Mouse (Mus musculus) lung, postnatal 10 days (tissue): Measurements from ENCODE around the gene Nrap.
"Not testable (repeated sequence)": the region's sequence is repeated elsewhere in the genome, so short reads cannot be mapped to it uniquely, and the experiment has no call there.

Source experiments
- DNase-seq: peaks from one replicate; pipeline ENCODE4 v3.0.0; 2021

The Nrap gene

DNA sequence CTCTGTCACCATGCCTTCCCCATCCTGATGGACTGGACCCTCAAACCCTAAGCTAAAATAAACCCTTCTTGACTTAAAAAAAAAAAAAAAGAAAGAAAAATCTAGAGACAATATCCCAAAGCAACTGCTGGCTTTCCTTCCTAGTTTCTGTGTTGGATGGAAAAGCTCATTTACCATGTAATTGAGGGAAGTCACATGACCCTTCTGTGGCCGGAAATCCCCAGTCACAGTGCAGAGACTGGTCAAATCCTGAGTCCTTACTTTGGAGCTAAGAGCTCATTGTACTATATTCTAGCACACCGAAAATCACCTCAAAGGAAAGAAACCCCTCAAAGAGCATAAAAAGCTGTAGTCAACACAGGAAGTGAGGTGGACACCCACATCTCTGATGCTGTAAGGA lies 30.9 kb downstream of the Nrap start:
- DNase-seq, result no peak

DNA sequence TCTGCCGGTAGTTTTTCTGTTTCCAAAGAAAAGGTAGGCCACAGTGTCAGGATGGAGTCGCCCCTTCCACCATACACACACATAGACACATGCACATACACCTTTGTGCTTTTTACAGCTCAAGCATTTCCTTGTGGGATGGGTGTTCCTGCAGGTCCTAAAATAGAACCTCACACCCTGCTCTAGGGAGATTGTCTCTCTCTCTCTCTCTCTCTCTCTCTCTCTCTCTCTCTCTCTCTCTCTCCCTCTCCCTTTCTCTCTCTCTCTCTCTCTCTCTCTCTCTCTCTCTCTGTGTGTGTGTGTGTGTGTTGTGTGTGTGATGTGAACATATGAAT lies 32.5 kb downstream of the Nrap start:
- not testable (repeated sequence) for DNase-seq

DNA sequence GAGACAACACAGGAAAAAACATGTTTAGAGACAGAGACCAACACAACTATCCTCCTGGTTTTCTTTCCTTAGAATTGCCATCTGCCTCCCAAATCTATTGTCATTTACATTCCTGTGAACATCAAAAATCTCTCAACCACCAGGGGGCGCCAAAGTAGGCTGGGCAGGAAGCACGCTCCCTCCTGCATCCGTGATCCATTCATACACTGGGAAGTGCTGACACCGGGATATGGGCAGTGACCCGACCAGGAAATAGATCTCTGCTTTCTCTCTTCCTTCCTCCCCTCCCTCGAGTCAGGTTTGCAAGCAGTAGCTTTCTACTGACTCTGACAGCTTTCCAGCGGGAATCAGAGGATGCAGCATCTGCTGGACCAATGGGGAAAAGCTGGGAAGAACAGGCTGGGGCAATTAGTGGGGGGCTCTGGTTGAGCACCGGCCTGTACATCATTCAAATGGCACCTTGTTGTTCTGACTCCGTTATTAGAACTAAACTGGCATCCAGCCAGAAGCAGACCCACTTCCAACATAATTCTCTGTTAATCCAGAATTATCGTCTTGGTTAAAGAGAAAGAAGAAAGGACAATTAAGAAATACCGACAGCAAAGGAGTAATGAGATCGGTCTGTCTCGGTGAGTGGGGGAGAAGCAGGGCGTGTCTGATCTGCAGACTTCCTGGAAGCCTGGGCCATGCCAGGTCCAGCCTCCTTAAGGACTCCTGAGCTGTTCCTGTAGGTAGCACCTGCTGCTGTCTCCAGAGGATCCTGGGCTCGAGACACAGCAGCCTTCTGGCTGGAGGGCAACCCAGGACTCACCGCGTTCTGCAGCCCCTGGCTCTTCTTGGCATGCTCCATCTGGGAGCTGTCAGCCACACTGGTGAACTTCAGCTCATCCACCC lies 33.1 kb downstream of the Nrap start:
- peak; percentile 90 for DNase-seq

DNA sequence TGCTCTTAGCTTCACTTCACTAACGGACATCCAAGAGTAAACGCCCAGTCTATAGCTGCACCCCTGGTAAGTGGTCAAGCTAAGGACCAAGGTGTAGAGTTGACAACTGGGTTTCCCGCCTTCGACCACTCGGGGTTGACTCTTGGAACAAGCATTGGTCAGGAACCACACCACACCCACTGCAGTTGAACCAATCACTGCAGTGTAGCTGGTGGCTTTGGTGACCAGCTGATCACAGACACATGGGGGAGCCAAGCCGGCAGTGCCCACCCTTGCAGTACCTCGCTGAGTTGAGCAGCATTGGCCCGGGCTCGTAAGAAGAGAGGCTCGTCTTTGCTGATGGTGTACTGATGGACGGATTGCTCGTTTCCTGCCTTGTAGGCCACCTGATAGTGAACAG lies 34.6 kb downstream of the Nrap start:
- DNase-seq, result no peak

DNA sequence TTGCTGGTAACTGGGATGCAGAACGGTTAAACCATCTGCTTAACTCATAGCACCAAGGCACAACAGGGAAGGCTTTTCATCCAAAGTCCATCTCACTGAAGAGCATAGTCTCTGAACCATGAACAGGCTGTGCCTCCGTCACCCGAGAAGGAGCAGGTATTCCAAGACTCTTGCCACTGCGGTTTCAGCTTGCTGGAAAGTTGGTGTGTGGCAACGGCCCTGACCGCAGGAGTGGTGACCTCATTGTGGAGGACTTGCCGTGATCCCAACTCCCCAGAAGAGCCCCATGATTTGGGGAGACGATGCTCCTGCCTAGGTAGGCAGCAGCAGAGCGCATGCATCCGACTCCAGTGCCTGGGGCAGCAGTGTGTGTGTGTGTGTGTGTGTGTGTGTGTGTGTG lies 36.1 kb downstream of the Nrap start:
- no peak for DNase-seq

DNA sequence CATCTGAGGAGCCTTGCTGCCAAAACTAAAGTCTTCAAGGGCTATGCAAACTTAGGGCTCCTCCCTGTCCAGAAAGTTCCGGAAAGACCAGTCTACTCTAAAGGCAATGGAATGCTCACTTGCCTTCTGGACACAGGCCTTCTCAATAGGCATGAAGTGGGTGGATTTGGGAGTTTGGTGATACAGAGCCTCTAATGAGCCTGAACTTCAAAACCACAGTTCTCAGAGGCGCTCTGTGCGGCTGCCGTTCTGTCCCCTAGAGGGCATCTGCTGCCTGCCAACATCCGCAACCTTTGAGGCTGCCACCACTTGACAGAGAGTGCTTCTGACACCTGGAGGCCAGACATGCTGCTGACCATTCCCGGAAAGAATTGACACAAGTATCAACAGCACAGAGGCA lies 40.5 kb downstream of the Nrap start:
- peak; percentile 41 for DNase-seq

DNA sequence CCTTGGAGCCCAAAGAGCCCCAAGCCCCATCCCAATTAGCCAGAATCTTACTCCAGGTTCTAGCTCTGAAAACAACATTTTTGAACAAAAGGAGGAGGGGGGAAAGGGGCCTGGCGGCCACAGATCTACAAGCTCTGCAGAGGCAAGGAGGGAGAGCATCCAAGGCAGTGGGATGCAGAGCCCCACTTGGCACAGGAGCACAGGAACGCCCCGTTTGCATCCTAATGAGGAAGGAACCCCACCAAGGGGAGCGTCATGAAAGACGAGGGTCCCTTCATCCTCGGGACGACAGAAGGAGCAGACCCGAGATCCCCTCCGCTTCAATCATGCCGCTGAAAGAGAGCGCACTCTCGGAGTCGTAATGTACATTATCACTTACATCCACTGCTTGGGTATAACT lies 43.1 kb downstream of the Nrap start:
- no peak for DNase-seq

DNA sequence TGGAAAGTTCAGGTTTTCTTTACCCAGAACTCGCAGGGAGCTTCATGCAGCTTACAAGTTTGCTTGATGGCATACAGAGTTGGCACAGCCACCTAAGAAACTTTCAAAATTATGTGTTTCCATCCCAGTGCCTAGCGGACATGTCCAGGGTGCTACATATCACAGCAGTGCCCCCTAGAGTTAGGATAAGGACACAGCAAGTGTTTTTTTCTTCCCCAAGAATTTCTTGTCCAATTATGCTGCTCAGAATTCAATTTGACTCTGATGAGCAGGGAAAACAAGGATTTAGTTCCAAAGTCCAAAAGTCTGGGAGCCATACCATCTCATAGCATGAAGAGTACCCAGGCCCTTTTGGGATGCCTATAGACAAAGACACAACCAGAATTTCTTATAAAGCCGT lies 43.8 kb downstream of the Nrap start:
- DNase-seq, result peak; percentile 45

DNA sequence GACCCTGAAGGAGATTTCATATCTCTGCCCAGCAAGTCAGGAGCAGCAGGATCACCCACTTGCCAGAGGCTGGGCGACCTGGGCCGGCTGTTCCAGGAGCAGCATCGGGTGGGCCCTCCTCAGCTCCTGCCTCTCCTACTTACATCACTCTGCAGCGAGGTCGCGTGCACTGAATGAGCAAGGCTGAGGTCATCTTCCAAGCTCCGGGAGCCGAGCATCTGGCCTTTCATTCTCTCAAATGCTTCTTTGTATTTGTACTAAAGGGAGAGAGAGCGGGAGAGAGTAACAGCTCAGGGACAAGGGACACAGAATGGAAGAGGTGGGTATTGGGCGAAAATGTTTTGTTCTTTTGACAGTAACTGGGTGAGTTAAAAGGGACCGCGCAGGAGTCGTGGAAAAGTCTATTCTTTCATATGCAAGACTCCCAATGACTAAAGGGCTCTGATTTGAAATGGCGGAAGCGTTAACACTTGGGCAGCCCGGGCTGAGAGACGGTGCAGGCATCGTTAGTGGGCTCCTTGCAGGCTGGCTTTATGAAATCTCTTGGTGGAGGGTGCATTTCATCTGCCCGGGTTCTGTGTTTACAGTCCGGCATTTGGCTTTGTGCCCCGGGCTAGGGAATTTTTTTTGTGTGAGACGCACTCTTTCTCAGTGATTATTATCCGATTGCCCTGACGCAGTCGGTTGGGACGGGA lies 45.8 kb downstream of the Nrap start:
- DNase-seq, result no peak

DNA sequence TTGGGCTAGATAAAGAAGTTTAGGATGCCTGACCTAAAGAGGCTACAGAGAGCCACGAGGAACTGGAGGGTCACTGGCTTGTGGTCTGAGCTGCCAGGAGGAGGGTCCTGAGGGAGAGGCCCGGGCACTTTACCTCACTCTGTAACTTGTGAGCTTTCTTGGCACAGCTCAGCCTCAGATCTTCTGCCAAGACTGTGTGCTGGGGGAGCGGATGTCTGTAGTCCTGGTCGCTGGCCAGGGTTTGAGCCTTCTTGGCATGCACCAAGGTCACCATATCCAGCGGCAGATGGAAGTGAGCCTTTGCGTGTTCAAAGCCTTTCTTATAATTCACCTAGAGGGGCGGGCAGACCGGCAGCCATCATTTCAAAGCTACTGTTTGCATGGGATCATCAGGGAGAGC lies 47.8 kb downstream of the Nrap start:
- peak; percentile 64 for DNase-seq

DNA sequence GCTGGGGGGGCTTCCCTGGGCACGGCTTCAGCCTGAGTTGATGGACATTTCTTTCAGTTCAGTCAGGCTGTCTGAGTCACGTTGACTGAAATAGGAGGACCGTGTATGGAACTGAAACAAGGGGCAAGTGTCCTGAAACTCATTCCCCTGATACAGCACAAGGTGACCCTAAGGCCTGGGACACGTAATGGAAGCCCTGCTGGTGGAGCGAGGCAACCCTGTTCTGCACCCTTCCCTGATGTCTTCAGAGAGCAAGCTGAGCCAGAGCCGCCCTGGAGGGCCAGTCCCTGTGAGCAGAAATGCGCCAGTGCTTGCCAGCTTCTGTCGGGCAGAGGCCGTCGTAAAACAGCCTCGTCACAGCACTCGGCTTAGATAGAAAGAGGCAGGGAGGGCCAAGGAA lies 53.0 kb downstream of the Nrap start:
- DNase-seq, result no peak

DNA sequence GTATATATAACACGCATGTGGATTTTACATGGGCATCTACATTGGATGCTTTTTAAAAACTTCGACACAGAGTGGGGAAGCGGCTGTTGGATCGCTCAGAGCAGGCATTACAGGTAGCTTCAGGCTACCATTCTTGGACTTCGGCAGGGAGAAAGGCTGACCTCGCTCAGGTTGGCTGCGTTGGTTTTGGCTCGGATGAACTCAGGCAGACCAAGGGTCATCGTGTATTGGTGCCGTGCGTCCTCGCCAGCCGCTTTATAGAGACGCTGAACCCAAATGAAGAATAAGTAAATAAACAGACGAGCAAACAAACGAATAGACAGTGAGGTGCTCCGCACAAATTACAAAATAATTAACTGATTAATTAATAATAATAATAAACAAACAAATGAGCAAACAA lies 53.5 kb downstream of the Nrap start:
- DNase-seq, result no peak

DNA sequence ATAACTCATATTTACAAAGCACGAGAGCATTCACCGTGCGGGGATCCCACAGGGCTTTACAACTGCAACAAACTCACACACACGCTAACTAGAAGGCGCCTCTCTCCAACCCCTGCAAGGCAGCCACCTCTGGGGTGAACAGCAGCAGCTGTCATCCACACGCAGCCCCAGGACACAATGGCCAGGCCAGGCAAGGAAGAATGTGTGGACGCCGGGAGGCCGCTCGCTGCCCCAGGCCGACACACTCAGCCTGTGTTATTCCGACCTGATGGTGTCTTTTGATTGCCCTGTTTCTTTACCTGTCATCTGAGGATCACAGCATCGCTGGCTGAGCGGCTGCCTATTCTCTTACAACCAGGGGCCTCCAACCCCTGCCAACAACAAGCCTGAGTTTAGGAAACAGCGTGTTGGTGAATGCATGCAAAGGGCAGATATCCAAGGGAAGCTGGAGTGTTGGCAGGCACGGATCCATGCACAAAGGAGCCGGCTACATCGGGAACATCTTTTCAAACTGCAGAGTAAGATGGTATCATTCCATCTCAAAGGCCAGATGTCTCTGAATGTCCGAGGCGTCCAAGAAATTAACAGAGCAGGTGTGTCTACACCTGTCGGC lies 63.5 kb downstream of the Nrap start:
- no peak for DNase-seq

DNA sequence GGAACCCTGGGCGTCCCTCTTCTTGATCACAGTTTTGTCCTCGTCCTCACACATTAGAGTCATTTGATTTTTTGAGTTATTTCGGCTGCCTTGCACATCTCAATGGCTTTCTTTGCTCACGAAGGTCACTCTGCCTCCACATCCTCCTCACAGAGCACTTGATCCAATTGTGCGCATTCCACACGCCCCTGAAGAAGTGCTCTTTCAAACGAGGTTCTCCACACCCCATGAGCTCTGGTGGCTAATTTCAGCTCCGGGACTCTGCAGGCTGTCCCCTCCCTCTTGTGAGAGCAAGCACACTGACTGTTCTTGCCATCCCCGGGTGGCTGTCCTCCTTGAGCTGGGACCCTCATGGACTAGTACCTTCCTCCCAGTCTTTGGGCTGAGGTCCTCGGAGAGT lies 64.2 kb downstream of the Nrap start:
- DNase-seq, result no peak

DNA sequence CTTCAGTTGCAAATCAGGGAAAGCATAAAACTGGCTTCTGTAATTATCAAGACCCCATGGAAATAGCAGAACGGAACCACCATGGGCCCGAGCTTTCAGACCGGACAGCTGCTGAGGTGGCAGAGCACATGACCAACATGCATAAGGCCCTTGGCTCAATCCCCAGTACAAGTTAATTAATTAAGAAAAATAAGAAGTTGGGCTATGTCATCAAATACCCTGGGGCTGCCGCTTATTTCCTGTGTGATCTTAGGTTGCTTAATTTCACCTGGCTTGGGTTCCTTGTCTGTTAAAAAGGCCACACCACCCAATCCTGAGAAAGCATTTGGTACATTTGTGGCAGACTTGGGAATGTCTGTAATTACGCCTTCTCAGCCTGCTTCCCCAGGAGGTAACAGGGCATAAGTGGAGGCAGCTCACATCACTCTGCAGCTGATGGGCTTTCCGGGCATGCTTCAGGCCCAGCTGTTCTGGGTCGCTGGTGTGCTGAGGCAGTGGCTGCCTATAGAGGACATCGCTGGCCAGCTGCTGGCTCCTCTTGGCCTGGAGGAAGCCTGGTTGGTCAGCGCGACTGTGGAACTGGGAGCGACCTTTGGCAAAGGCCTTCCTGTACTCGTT lies 68.4 kb downstream of the Nrap start:
- no peak for DNase-seq

DNA sequence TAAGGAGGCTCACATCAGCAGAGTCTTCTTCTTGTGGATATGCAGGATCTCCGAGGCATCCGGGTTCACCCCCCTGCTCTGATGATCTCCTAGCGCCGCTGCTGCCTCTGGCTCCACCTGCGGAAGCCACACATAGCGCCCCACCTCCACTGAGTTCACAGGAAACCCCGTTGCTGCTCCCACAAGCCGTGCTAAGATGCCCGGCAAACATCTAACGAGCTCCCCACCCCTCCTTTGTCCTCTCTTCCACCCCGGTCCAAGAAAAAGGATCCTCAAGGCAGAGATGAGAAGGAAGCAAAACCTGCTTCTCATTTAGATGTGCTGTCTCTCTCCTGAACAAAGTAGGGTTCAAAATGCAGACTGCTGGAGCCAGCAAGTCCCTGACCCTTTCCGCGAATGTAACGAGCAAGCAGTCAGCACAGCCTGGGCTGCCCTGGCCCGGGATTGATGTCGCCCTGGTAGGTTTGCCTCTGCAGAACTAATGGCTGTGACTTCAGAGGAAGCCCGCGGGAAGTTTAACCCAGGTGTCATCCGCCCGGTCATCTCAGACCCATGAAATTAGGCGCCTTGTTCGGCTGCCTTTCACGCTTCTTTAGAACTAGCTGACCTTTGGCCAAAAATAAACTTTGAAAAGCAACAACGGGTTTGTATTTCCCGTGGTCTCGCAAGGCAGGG lies 69.5 kb downstream of the Nrap start:
- peak; percentile 27 for DNase-seq

DNA sequence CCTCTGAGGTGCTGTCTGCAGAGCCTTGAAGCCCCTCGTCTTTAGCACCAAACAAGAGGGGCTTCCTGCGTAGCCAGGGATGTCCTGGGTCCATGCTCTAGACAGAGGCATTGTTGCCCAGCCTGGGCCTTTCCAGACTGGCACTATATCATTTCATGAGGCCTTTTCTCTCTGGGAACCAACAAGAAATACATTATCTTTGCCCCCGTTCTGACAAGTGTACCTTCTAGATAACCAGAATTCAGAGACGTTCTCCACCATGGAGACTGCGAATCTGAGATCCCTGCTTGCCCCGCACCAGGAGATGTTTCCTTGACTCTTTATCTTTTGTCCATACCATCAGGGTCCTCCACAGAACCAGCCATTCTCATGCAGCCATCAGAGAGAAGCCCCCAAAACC lies 70.2 kb downstream of the Nrap start:
- DNase-seq, result no peak

DNA sequence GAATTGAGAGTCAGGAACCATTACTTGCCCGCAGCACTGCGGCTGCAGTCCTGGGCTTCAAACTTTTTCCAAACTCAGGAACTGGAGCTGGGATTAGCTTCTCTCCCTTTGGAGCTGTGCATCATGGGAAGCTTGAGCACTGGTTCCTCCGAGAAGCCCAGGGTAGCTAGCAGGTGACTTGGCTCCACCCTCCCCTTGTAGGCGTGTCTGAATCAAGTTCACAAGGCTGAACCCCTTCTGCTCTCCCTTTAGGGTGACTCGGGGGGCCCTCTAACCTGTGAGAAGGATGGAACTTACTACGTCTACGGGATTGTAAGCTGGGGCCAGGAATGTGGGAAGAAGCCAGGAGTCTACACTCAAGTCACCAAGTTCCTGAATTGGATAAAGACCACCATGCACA lies 70.6 kb downstream of the Nrap start:
- no peak for DNase-seq

DNA sequence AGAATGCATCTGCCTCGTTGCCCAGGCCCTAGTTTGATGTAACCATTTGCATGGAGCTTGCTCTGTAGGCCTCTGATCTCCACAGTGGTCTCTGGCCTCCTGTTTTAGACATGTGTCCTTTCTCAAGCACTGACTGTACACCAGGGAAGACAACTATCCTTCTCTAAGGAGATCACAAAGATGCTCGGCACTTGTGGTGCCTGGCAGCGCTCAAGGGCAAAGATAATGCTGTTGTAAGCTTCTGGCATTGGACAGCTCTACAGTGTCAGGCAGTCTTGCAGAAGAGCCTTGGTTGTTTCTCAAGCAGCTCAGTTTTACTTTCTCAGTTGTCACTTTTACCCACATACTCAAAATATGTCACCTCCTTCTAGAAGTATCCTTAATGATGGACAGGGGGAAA lies 73.3 kb downstream of the Nrap start:
- no peak for DNase-seq

DNA sequence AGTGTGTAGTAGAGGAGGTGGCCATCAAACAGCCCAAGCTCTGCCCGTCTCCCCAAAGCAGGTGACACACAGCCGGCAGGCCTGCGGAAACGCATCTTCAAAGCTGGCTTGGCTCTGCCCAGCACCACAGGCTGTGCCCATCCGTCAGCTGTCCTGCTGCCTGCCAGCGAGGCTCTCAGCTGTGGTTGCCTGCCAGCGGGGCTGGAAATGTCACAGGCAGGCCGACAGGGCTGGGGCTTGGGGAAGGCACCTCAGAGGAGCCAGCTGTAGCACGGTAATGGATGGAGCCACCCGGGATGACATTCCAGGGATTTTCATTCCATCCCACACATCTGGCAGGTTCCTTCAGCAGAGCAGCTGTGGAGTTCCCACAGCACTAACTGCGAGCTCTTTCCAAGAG lies 89.0 kb downstream of the Nrap start:
- peak; percentile 19 for DNase-seq

DNA sequence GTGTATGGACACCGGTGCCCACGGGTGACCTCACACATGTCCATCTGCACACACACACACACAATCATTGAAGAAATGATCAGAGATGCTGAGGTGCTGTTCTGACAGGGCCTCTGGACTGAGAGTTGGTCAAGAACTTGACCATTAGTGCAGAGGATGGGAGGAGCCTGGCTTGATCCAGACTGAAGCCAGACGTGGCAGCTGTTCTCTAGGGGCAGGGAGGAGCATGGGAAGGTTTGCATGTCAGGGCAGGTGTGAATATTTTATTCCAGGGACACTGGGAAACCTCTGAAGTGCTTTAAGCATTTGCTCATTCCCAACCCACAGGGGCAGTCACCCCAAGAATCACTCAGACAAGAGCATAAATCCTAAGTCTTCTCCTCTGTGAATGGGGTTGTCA lies 92.6 kb downstream of the Nrap start:
- no peak for DNase-seq

DNA sequence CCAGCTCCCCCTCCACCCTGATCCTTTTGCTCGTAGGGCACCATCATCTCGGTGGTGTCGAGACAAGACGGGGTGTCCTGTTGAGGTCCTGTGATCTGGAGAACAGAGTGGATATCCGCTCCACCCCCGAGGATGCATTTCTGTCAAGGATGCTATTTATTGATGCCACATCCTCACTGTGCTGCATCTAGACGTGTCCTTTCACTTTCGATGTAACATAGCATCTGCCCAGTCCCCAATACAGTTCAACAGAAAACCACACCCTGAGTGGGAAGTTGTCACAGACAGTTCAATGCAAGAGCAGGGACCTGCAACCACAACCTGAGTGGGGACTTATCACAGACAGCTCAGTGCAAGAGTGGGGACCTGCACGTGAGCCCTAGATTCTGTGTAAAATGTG lies 93.2 kb downstream of the Nrap start:
- DNase-seq, result no peak
